Mouse (Mus musculus): ENCODE data around the gene Gm49395. TPM values are rescaled to one million over a fixed set of nuclear protein-coding genes. Genes with fewer than 3 reads are reported as not detected.

Gene Gm49395
- polyA plus RNA-seq, 1 experiment from 2014 or later: 1.3 TPM

- H3K27me3 ChIP-seq (ENCODE audit: control insufficient read depth, insufficient read depth, low read length): no peaks in the 10 kb centered on the region
- no peak overlapping the region for H3K4me2 ChIP-seq (ENCODE audit: low read depth, low read length)
- no peak overlapping the region for H3K9ac ChIP-seq (replicated peaks; ENCODE audit: low read length)
- no peak overlapping the region for H3K4me3 ChIP-seq (ENCODE audit: low read depth, low read length)
- H3K9me3 ChIP-seq (replicated peaks; ENCODE audit: control insufficient read depth, low read length): no peaks in the 10 kb centered on the region
- no peaks in the 10 kb centered on the region for H3K36me3 ChIP-seq (replicated peaks; ENCODE audit: control insufficient read depth, insufficient read depth, low read depth, low read length)
- no peaks in the 10 kb centered on the region for H3K4me1 ChIP-seq (ENCODE audit: control insufficient read depth, insufficient read depth, low read length)
- H3K27ac ChIP-seq (replicated peaks; ENCODE audit: low read depth, low read length): no peak overlapping the region
- WGBS: 49% methylated on average over 9 of the region's 9 CpGs
- ATAC-seq (replicated peaks; ENCODE audit: insufficient number of reproducible peaks, low FRiP score, low TSS enrichment, low read depth): no peak
- no peak for DNase-seq (ENCODE audit: low spot score)
Observed at GRCm38 (mm10) chr13:115006213-115006835, 95.4 kb downstream of the Gm49395 start.

- Histone ChIP-seq H3K4me3 (ENCODE audit: low read depth, low read length) (no peak overlapping the region), H3K27me3 (ENCODE audit: control insufficient read depth, insufficient read depth, low read length) (no peaks in the 10 kb centered on the region), H3K27ac (replicated peaks; ENCODE audit: low read depth, low read length) (no peak overlapping the region), H3K36me3 (replicated peaks; ENCODE audit: control insufficient read depth, insufficient read depth, low read depth, low read length) (no peaks in the 10 kb centered on the region), H3K4me2 (ENCODE audit: low read depth, low read length) (no peak overlapping the region), H3K9ac (replicated peaks; ENCODE audit: low read length) (no peak overlapping the region), H3K4me1 (ENCODE audit: control insufficient read depth, insufficient read depth, low read length) (no peaks in the 10 kb centered on the region), H3K9me3 (replicated peaks; ENCODE audit: control insufficient read depth, low read length) (no peaks in the 10 kb centered on the region)
- 81% methylated on average over 6 of the region's 6 CpGs for WGBS
- DNase-seq (ENCODE audit: low spot score): no peak
- ATAC-seq (replicated peaks; ENCODE audit: insufficient number of reproducible peaks, low FRiP score, low TSS enrichment, low read depth): no peak
Observed at GRCm38 (mm10) chr13:115005342-115005741, 96.4 kb downstream of the Gm49395 start.

GRCm38 (mm10) chr13:115003444-115004053 is 98.2 kb downstream of the Gm49395 start:
- Histone ChIP-seq H3K9ac (replicated peaks; ENCODE audit: low read length) (no peak overlapping the region), H3K4me1 (ENCODE audit: control insufficient read depth, insufficient read depth, low read length) (no peaks in the 10 kb centered on the region), H3K9me3 (replicated peaks; ENCODE audit: control insufficient read depth, low read length) (no peaks in the 10 kb centered on the region), H3K4me3 (ENCODE audit: low read depth, low read length) (no peak overlapping the region), H3K27me3 (ENCODE audit: control insufficient read depth, insufficient read depth, low read length) (no peaks in the 10 kb centered on the region), H3K27ac (replicated peaks; ENCODE audit: low read depth, low read length) (no peak overlapping the region), H3K4me2 (ENCODE audit: low read depth, low read length) (no peak overlapping the region), H3K36me3 (replicated peaks; ENCODE audit: control insufficient read depth, insufficient read depth, low read depth, low read length) (no peaks in the 10 kb centered on the region)
- ATAC-seq (replicated peaks; ENCODE audit: insufficient number of reproducible peaks, low FRiP score, low TSS enrichment, low read depth) (no peak), DNase-seq (ENCODE audit: low spot score) (no peak)
- WGBS: 43% methylated on average over 7 of the region's 7 CpGs

- H3K9me3 ChIP-seq (replicated peaks; ENCODE audit: control insufficient read depth, low read length): no peaks in the 10 kb centered on the region
- H3K27me3 ChIP-seq (ENCODE audit: control insufficient read depth, insufficient read depth, low read length): no peaks in the 10 kb centered on the region
- ATAC-seq (replicated peaks; ENCODE audit: insufficient number of reproducible peaks, low FRiP score, low TSS enrichment, low read depth): no peak
- 84% methylated on average over 3 of the region's 3 CpGs for whole genome bisulfite sequencing
- DNase-seq (ENCODE audit: low spot score): no peak
- no peak overlapping the region for H3K9ac ChIP-seq (replicated peaks; ENCODE audit: low read length)
- no peak overlapping the region for H3K27ac ChIP-seq (replicated peaks; ENCODE audit: low read depth, low read length)
- H3K4me3 ChIP-seq (ENCODE audit: low read depth, low read length): no peak overlapping the region
- H3K36me3 ChIP-seq (replicated peaks; ENCODE audit: control insufficient read depth, insufficient read depth, low read depth, low read length): no peaks in the 10 kb centered on the region
- H3K4me1 ChIP-seq (ENCODE audit: control insufficient read depth, insufficient read depth, low read length): no peaks in the 10 kb centered on the region
- no peak overlapping the region for H3K4me2 ChIP-seq (ENCODE audit: low read depth, low read length)
Observed at GRCm38 (mm10) chr13:115002837-115003236, 98.9 kb downstream of the Gm49395 start.

GRCm38 (mm10) chr13:115002155-115002554 is 99.6 kb downstream of the Gm49395 start:
- Histone ChIP-seq H3K4me2 (ENCODE audit: low read depth, low read length) (no peak overlapping the region), H3K9me3 (replicated peaks; ENCODE audit: control insufficient read depth, low read length) (no peaks in the 10 kb centered on the region), H3K27ac (replicated peaks; ENCODE audit: low read depth, low read length) (no peak overlapping the region), H3K9ac (replicated peaks; ENCODE audit: low read length) (no peak overlapping the region), H3K27me3 (ENCODE audit: control insufficient read depth, insufficient read depth, low read length) (no peaks in the 10 kb centered on the region), H3K4me1 (ENCODE audit: control insufficient read depth, insufficient read depth, low read length) (no peaks in the 10 kb centered on the region), H3K36me3 (replicated peaks; ENCODE audit: control insufficient read depth, insufficient read depth, low read depth, low read length) (no peaks in the 10 kb centered on the region), H3K4me3 (ENCODE audit: low read depth, low read length) (no peak overlapping the region)
- WGBS: 87% methylated on average over 5 of the region's 5 CpGs
- DNase-seq (ENCODE audit: low spot score): no peak
- no peak for ATAC-seq (replicated peaks; ENCODE audit: insufficient number of reproducible peaks, low FRiP score, low TSS enrichment, low read depth)

- Histone ChIP-seq H3K27ac (replicated peaks; ENCODE audit: low read depth, low read length) (no peak overlapping the region), H3K9ac (replicated peaks; ENCODE audit: low read length) (no peak overlapping the region), H3K27me3 (ENCODE audit: control insufficient read depth, insufficient read depth, low read length) (no peaks in the 10 kb centered on the region), H3K36me3 (replicated peaks; ENCODE audit: control insufficient read depth, insufficient read depth, low read depth, low read length) (no peaks in the 10 kb centered on the region), H3K9me3 (replicated peaks; ENCODE audit: control insufficient read depth, low read length) (no peaks in the 10 kb centered on the region), H3K4me3 (ENCODE audit: low read depth, low read length) (no peak overlapping the region), H3K4me1 (ENCODE audit: control insufficient read depth, insufficient read depth, low read length) (no peaks in the 10 kb centered on the region), H3K4me2 (ENCODE audit: low read depth, low read length) (no peak overlapping the region)
- ATAC-seq (replicated peaks; ENCODE audit: insufficient number of reproducible peaks, low FRiP score, low TSS enrichment, low read depth) (no peak), DNase-seq (ENCODE audit: low spot score) (no peak)
- WGBS: 84% methylated on average over 4 of the region's 4 CpGs
Observed at GRCm38 (mm10) chr13:114999582-114999981, 102.1 kb downstream of the Gm49395 start.

GRCm38 (mm10) chr13:114998100-114998499 is 103.6 kb downstream of the Gm49395 start:
- DNase-seq (ENCODE audit: low spot score): no peak
- Histone ChIP-seq H3K9me3 (replicated peaks; ENCODE audit: control insufficient read depth, low read length) (no peaks in the 10 kb centered on the region), H3K4me2 (ENCODE audit: low read depth, low read length) (no peak overlapping the region), H3K4me3 (ENCODE audit: low read depth, low read length) (no peak overlapping the region), H3K36me3 (replicated peaks; ENCODE audit: control insufficient read depth, insufficient read depth, low read depth, low read length) (no peaks in the 10 kb centered on the region), H3K27ac (replicated peaks; ENCODE audit: low read depth, low read length) (no peak overlapping the region), H3K27me3 (ENCODE audit: control insufficient read depth, insufficient read depth, low read length) (no peaks in the 10 kb centered on the region), H3K4me1 (ENCODE audit: control insufficient read depth, insufficient read depth, low read length) (no peaks in the 10 kb centered on the region), H3K9ac (replicated peaks; ENCODE audit: low read length) (no peak overlapping the region)
- no peak for ATAC-seq (replicated peaks; ENCODE audit: insufficient number of reproducible peaks, low FRiP score, low TSS enrichment, low read depth)
- WGBS: 93% methylated on average over 10 of the region's 10 CpGs

GRCm38 (mm10) chr13:114992260-114993014 is 109.3 kb downstream of the Gm49395 start:
- peak; percentile 52 for DNase-seq (ENCODE audit: low spot score)
- Histone ChIP-seq H3K27ac (replicated peaks; ENCODE audit: low read depth, low read length) (no peak overlapping the region), H3K4me3 (ENCODE audit: low read depth, low read length) (no peak overlapping the region), H3K9me3 (replicated peaks; ENCODE audit: control insufficient read depth, low read length) (no peaks in the 10 kb centered on the region), H3K27me3 (ENCODE audit: control insufficient read depth, insufficient read depth, low read length) (no peaks in the 10 kb centered on the region), H3K4me1 (ENCODE audit: control insufficient read depth, insufficient read depth, low read length) (no peaks in the 10 kb centered on the region), H3K9ac (replicated peaks; ENCODE audit: low read length) (no peak overlapping the region), H3K4me2 (ENCODE audit: low read depth, low read length) (no peak overlapping the region), H3K36me3 (replicated peaks; ENCODE audit: control insufficient read depth, insufficient read depth, low read depth, low read length) (no peaks in the 10 kb centered on the region)
- no peak for ATAC-seq (replicated peaks; ENCODE audit: insufficient number of reproducible peaks, low FRiP score, low TSS enrichment, low read depth)
- WGBS: 23% methylated on average over 14 of the region's 14 CpGs

Measured in embryonic facial prominence, embryonic 11.5 days (tissue).